Mouse (Mus musculus) forebrain, embryonic 16.5 days (tissue): ENCODE results near the gene Sgca. TPM values are rescaled to one million over a fixed set of nuclear protein-coding genes. Genes with fewer than 3 reads are reported as not detected.
A peak's percentile ranks its signal among the peaks of the same experiment; 100 is the strongest.

Experiments used
- ATAC-seq: fragments of 200-750 bp; cut with Nextera tagmentation; 2 replicates; pipeline ENCODE4 v1.8.0; 2017; ENCODE audit warnings: mild to moderate bottlenecking, moderate library complexity
- H3K27ac ChIP-seq: fragments of 300-500 bp; sonication (generic); 2 replicates; pipeline ENCODE4 v1.5.1; 2014; ENCODE audit warnings: low read length, control low read depth
- H3K27me3 ChIP-seq: fragments of 300-500 bp; sonication (generic); replicated peaks from 2 replicates; pipeline ENCODE4 v1.6.1; 2014; ENCODE audit warnings: low read length; ENCODE audit not compliant: control insufficient read depth, insufficient read depth
- H3K36me3 ChIP-seq: fragments of 300-500 bp; sonication (generic); 2 replicates; pipeline ENCODE4 v1.6.1; 2014; ENCODE audit not compliant: control insufficient read depth, insufficient read depth
- H3K4me1 ChIP-seq: fragments of 300-500 bp; sonication (generic); replicated peaks from 2 replicates; pipeline ENCODE4 v1.6.1; 2014; ENCODE audit warnings: low read length; ENCODE audit not compliant: control insufficient read depth, insufficient read depth
- H3K4me2 ChIP-seq: fragments of 300-500 bp; sonication (generic); 2 replicates; pipeline ENCODE4 v1.6.1; 2014; ENCODE audit warnings: mild to moderate bottlenecking, low read length, control low read depth
- H3K4me3 ChIP-seq: fragments of 300-500 bp; sonication (generic); replicated peaks from 2 replicates; pipeline ENCODE4 v1.5.1; 2014; ENCODE audit warnings: mild to moderate bottlenecking, low read length, control low read depth
- H3K9ac ChIP-seq: fragments of 300-500 bp; sonication (generic); replicated peaks from 2 replicates; pipeline ENCODE4 v1.6.1; 2014; ENCODE audit warnings: low read depth, low read length, control low read depth
- H3K9me3 ChIP-seq: fragments of 300-500 bp; sonication (generic); 2 replicates; pipeline ENCODE4 v1.6.1; 2016; ENCODE audit warnings: low read length; ENCODE audit not compliant: control insufficient read depth
- WGBS: fragments of 180-500 bp; shearing (Covaris S2); extraction: QIAGEN DNeasy Blood & Tissue Kit; methylation state at CpG from one replicate; pipeline ENCODE4 v1.1.7; 2014; 5-methylcytosine and 5-hydroxymethylcytosine counted together
- polyA plus RNA-seq: library from polyadenylated mRNA; unstranded; fragments of >200 nt; fragmentation: Nextera tagmentation; extraction: Ambion mirVana; gene quantifications from 2 replicates; pipeline ENCODE4 v1.2.1, GENCODE M21; 2015

Sgca gene
- polyA plus RNA-seq, 1 experiment from 2014 or later = 0.19 TPM

DNA sequence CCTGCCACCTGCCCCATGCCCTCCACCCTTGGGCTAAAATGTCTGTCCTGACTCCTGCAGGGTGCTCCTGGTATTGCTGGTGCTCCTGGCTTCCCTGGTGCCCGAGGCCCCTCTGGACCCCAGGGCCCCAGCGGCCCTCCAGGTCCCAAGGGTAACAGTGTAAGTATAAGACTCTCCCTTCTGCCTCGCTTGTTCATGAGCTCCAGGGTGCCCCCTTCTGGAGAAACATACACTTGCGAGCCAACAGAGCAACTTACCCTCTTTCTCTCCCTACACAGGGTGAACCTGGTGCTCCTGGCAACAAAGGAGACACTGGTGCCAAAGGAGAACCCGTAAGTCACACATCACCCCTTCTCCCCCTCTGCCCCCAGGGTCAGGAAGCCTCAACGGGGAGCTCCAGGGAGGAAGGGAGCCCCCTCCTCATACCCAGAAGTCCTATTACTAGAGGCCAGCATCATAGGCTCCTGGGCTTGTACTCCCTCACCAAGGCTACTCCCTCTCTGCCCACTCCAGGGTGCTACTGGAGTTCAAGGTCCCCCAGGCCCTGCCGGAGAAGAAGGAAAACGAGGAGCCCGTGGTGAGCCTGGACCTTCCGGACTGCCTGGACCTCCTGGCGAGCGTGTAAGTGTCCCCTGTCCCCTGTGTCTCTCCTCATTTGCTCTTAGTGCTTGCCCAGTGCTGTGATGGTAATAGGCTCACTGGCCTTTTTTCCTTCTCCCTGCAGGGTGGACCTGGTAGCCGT is 33.7 kb downstream of the Sgca start:
- H3K4me3 ChIP-seq = no peak overlapping the region
- H3K9me3 ChIP-seq = no peaks in the 10 kb centered on the region
- 49% methylated on average over 13 of the region's 13 CpGs for WGBS
- peaks cover 15% of the 10 kb centered on the region for H3K27me3 ChIP-seq
- no peak overlapping the region for H3K27ac ChIP-seq
- ATAC-seq = no peak
- H3K36me3 ChIP-seq = no peaks in the 10 kb centered on the region
- H3K4me1 ChIP-seq = peaks cover 5% of the 10 kb centered on the region
- no peak overlapping the region for H3K9ac ChIP-seq
- H3K4me2 ChIP-seq = no peak overlapping the region

DNA sequence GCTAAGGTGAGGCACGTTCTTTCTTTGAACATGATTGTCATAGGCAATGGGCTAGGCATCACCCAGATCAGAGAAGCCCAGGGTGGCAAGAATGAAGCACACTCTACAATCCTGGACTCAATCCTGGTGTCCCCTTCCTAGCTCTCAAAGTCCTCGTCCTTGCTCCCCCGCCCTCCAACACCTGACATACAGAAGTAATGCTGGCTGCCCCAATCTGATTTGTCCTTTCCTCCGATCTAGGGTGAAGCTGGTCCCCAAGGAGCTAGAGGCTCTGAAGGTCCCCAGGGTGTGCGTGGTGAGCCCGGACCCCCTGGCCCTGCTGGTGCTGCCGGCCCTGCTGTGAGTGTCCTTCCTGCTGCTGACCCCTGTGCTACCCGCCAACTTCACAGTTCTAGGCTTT is 34.4 kb downstream of the Sgca start:
- H3K27ac ChIP-seq = no peak overlapping the region
- no peaks in the 10 kb centered on the region for H3K36me3 ChIP-seq
- H3K9me3 ChIP-seq = no peaks in the 10 kb centered on the region
- H3K27me3 ChIP-seq = peaks cover 15% of the 10 kb centered on the region
- no peak overlapping the region for H3K9ac ChIP-seq
- ATAC-seq = no peak
- 79% methylated on average over 8 of the region's 8 CpGs for WGBS
- H3K4me1 ChIP-seq = peaks cover 10% of the 10 kb centered on the region
- no peak overlapping the region for H3K4me2 ChIP-seq
- H3K4me3 ChIP-seq = no peak overlapping the region

DNA sequence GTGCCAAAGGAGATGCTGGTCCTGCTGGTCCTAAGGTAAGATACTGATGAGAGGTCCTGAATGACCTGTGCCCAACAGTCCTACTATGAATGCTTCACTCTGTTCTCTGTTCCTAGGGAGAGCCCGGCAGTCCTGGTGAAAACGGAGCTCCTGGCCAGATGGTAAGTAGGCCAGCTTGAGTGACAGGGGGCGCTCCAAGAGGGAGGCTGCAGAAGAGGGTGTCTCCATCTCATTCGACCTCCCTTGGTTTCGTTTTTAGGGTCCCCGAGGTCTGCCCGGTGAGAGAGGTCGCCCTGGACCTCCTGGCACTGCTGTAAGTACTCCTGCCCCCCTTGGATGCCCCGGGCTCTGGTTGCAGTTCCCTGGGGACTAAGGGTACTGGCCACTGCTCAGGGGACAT is 35.0 kb downstream of the Sgca start:
- Histone ChIP-seq H3K4me2 (no peak overlapping the region), H3K4me1 (peaks cover 14% of the 10 kb centered on the region), H3K9ac (no peak overlapping the region), H3K36me3 (no peaks in the 10 kb centered on the region), H3K27me3 (peaks cover 20% of the 10 kb centered on the region), H3K4me3 (no peak overlapping the region), H3K27ac (no peak overlapping the region), H3K9me3 (no peaks in the 10 kb centered on the region)
- 42% methylated on average over 9 of the region's 9 CpGs for WGBS
- ATAC-seq = no peak

DNA sequence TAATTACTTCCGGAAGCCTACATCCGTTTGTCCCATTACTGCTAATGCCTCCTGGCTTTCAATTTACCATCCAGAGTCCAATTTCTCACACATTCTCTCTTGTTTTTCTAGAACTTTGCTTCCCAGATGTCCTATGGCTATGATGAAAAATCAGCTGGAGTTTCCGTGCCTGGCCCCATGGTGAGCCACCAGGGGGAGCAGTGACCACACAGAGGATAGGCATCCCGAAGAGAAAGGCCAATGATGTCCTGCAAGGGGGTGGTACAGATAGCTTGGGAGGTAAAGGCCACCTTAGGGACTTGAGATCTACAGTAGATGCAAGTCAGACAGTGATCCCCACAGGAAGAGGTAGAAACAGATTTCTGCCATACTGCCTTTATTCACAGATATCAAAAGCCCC is 36.8 kb downstream of the Sgca start:
- peaks cover 34% of the 10 kb centered on the region for H3K27me3 ChIP-seq

DNA sequence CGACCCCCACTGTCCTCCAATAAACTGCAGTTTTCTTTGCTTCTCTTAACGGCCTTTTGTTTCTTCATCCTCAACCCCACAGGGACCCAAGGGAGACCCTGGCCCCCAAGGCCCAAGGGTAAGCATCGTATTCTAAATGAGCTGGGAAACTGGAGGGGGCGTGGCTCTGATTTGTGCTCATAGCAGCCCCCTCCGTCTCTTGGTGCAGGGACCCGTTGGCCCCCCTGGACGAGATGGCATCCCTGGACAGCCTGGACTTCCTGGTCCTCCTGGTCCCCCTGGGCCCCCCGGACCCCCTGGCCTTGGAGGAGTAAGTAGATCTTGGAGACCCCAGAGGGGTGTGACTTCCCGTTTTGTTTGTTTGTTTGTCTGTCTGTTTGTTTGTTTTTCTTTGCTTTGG is 37.8 kb downstream of the Sgca start:
- Histone ChIP-seq H3K27ac (no peak overlapping the region), H3K4me3 (no peak overlapping the region), H3K36me3 (no peaks in the 10 kb centered on the region), H3K9ac (no peak overlapping the region), H3K27me3 (peaks cover 34% of the 10 kb centered on the region), H3K9me3 (no peaks in the 10 kb centered on the region), H3K4me2 (no peak overlapping the region), H3K4me1 (peaks cover 14% of the 10 kb centered on the region)
- no peak for ATAC-seq
- WGBS = 23% methylated on average over 9 of the region's 9 CpGs

More for the DNA sequence above, 36.8 kb downstream of the Sgca start:
- no peak overlapping the region for H3K27ac ChIP-seq
- H3K36me3 ChIP-seq = no peaks in the 10 kb centered on the region
- H3K4me1 ChIP-seq = peaks cover 14% of the 10 kb centered on the region
- H3K4me3 ChIP-seq = no peak overlapping the region
- 23% methylated on average over 4 of the region's 4 CpGs for WGBS
- H3K9ac ChIP-seq = no peak overlapping the region
- no peak overlapping the region for H3K4me2 ChIP-seq
- no peaks in the 10 kb centered on the region for H3K9me3 ChIP-seq
- ATAC-seq = no peak

DNA sequence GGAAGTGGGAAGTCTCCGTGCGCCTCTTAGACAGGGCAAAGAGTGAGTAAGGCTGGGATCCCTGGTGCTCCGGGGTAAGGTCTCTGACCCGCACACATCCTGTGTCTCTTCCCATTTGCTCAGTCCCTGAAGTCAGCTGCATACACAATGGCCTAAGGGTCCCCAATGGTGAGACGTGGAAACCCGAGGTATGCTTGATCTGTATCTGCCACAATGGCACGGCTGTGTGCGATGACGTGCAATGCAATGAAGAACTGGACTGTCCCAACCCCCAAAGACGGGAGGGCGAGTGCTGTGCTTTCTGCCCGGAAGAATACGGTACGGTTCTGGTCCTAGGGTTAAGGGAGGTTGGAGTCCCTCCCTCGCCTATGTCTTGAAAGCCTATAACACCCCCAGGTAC is 38.3 kb downstream of the Sgca start:
- WGBS = under 1% methylated on average over 15 of the region's 15 CpGs
- Histone ChIP-seq H3K27me3 (peaks cover 34% of the 10 kb centered on the region), H3K4me1 (peaks cover 14% of the 10 kb centered on the region), H3K9me3 (no peaks in the 10 kb centered on the region), H3K4me2 (peak overlapping the region; percentile 58), H3K27ac (no peak overlapping the region), H3K4me3 (peak overlapping the region; percentile 35), H3K36me3 (no peaks in the 10 kb centered on the region), H3K9ac (peak overlapping the region; percentile 37; the same call in 1 of the 2 replicates)
- peak; percentile 27; the same call in 1 of the 2 replicates for ATAC-seq

DNA sequence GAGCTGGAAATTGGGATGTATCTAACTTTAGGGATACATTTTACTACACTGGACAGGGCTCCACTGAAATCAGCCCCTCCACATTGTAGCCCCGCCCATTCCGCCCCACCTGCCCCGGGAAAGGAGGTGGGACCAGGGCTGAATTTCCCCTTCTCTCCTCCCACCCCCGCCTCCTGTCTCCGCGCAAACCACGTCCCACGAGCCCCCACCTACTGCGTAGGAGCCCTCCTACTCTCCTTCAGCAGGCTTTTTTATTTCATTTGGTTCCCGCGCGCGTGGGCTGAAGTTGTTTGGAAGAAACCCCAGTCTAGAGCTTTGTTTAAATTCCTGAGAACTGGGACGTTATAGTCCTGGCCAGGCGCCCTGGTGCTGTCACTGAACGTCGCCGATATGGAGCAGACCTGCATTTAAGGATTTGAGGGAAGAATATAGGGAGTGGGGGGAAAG is 38.8 kb downstream of the Sgca start:
- H3K9me3 ChIP-seq = no peaks in the 10 kb centered on the region
- peaks cover 34% of the 10 kb centered on the region for H3K27me3 ChIP-seq
- H3K4me1 ChIP-seq = peaks cover 14% of the 10 kb centered on the region
- peak overlapping the region; percentile 58 for H3K4me2 ChIP-seq
- H3K9ac ChIP-seq = peak overlapping the region; percentile 37; the same call in 1 of the 2 replicates
- 2% methylated on average over 18 of the region's 18 CpGs for WGBS
- ATAC-seq = peak; percentile 49
- H3K27ac ChIP-seq = no peak overlapping the region
- no peaks in the 10 kb centered on the region for H3K36me3 ChIP-seq
- H3K4me3 ChIP-seq = peak overlapping the region; percentile 35

DNA sequence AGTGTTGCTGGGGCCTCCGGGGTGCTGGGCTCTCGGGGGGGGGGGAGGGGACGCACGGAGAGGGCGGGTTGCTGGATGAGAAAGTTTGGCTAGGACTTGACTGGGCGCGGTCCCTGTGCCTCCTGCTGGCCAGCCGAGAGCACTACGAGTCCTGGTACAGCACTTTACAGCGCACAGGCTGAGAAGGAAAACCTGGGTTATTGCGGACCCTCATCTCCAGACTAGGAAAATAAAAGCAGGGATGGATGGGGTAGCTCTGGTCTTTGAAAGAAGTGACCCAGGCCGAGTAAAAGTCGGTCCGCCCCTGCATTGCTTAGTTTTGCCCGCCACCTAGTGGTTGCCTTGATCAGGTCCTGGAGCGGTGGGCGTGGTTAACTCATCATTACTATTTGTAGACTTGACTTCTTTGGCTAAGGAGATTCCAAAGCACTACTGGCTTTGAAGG is 39.3 kb downstream of the Sgca start:
- no peaks in the 10 kb centered on the region for H3K9me3 ChIP-seq
- H3K4me2 ChIP-seq = peak overlapping the region; percentile 58
- no peak overlapping the region for H3K9ac ChIP-seq
- H3K27me3 ChIP-seq = peaks cover 34% of the 10 kb centered on the region
- H3K4me1 ChIP-seq = peaks cover 14% of the 10 kb centered on the region
- peak overlapping the region; percentile 19 for H3K4me3 ChIP-seq
- H3K36me3 ChIP-seq = no peaks in the 10 kb centered on the region
- WGBS = 0% methylated on average over 17 of the region's 17 CpGs
- peak; percentile 78 for ATAC-seq
- no peak overlapping the region for H3K27ac ChIP-seq

DNA sequence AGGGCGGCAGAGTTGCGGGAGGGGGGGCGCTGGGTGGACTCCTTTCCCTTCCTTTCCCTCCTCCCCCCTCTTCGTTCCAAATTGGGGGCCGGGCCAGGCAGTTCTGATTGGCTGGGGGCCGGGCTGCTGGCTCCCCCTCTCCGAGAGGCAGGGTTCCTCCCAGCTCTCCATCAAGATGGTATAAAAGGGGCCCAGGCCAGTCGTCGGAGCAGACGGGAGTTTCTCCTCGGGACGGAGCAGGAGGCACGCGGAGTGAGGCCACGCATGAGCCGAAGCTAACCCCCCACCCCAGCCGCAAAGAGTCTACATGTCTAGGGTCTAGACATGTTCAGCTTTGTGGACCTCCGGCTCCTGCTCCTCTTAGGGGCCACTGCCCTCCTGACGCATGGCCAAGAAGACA is 40.1 kb downstream of the Sgca start, which contains the start of gene Col1a1:
Gene Col1a1, plus strand, starts transcription at position 180 of the 400 bp plus-strand sequence.
- 20% methylated on average over 19 of the region's 19 CpGs for WGBS
- H3K27me3 ChIP-seq = peaks cover 34% of the 10 kb centered on the region
- no peak within 1 kb of the TSS for H3K9ac ChIP-seq
- peak within 1 kb of the TSS; percentile 58 for H3K4me2 ChIP-seq
- H3K36me3 ChIP-seq = no peaks in the 10 kb centered on the region
- peak within 1 kb of the TSS; percentile 19 for H3K4me3 ChIP-seq
- no peak within 1 kb of the TSS for H3K27ac ChIP-seq
- no peaks in the 10 kb centered on the region for H3K9me3 ChIP-seq
- ATAC-seq = no peak
- peaks cover 14% of the 10 kb centered on the region for H3K4me1 ChIP-seq
